Mouse (Mus musculus) kidney, postnatal 25 days (tissue): ENCODE measurements around the gene Sf3a1.
A peak's percentile ranks its signal among the peaks of the same experiment; 100 is the strongest.
"Not testable (repeated sequence)": the region's sequence is repeated elsewhere in the genome, so short reads cannot be mapped to it uniquely, and the experiment has no call there.

Experiments
- DNase-seq, 2 experiments: peaks; one replicate each; pipeline ENCODE4 v3.0.0; 2021; ENCODE audit warnings: mixed read lengths in 2 of 2

The Sf3a1 gene

GRCm38 (mm10) chr11:4159808-4160708, at the start of gene Sf3a1, which contains the start of gene Ccdc157:
Sf3a1 (plus strand) TSS chr11:4160350.
Ccdc157 (minus strand) TSS chr11:4160293.
- peak; percentile 95 to 96 for DNase-seq

GRCm38 (mm10) chr11:4112033-4112432, 48.1 kb upstream of the Sf3a1 start:
- DNase-seq = no peak

GRCm38 (mm10) chr11:4112861-4113260, 47.3 kb upstream of the Sf3a1 start:
- no peak for DNase-seq

- no peak for DNase-seq
Measured at GRCm38 (mm10) chr11:4113496-4113895, 46.7 kb upstream of the Sf3a1 start.

- no peak for DNase-seq
Measured at GRCm38 (mm10) chr11:4113970-4114369, 46.2 kb upstream of the Sf3a1 start.

- not testable (repeated sequence) for DNase-seq
Measured at GRCm38 (mm10) chr11:4114541-4114940, 45.6 kb upstream of the Sf3a1 start.

- DNase-seq = no peak
Measured at GRCm38 (mm10) chr11:4115407-4115806, 44.7 kb upstream of the Sf3a1 start.

- DNase-seq = peak in 1 of 2 experiments; percentile 39
Measured at GRCm38 (mm10) chr11:4116458-4117141, 43.5 kb upstream of the Sf3a1 start.

- DNase-seq = no peak
Measured at GRCm38 (mm10) chr11:4117372-4118071, 42.6 kb upstream of the Sf3a1 start.

- peak; percentile 84 to 87 for DNase-seq
Measured at GRCm38 (mm10) chr11:4118081-4118921, 41.8 kb upstream of the Sf3a1 start.

GRCm38 (mm10) chr11:4119635-4120034, 40.5 kb upstream of the Sf3a1 start:
- no peak for DNase-seq

- no peak for DNase-seq
Measured at GRCm38 (mm10) chr11:4121691-4122090, 38.5 kb upstream of the Sf3a1 start.

GRCm38 (mm10) chr11:4122226-4122625, 37.9 kb upstream of the Sf3a1 start:
- no peak for DNase-seq

- no peak for DNase-seq
Measured at GRCm38 (mm10) chr11:4122742-4123579, 37.2 kb upstream of the Sf3a1 start, which contains the start of gene Sec14l2. Sec14l2 (minus strand) TSS chr11:4123415.

- peak; percentile 36 to 41 for DNase-seq
Measured at GRCm38 (mm10) chr11:4123922-4124321, 36.2 kb upstream of the Sf3a1 start.

- no peak for DNase-seq
Measured at GRCm38 (mm10) chr11:4127059-4127458, 33.1 kb upstream of the Sf3a1 start.

- DNase-seq = not testable (repeated sequence)
Measured at GRCm38 (mm10) chr11:4128461-4128860, 31.7 kb upstream of the Sf3a1 start.

GRCm38 (mm10) chr11:4133450-4133849, 26.7 kb upstream of the Sf3a1 start:
- peak in 1 of 2 experiments; percentile 31 for DNase-seq

GRCm38 (mm10) chr11:4134400-4134799, 25.8 kb upstream of the Sf3a1 start:
- DNase-seq = no peak

GRCm38 (mm10) chr11:4134986-4135935, 24.9 kb upstream of the Sf3a1 start, which contains the start of gene Rnf215:
Rnf215 (plus strand) TSS chr11:4135202.
- peak; percentile 95 to 97 for DNase-seq
